1 mouse cellular context compared by ENCODE assay signal in the genomic region with DNA sequence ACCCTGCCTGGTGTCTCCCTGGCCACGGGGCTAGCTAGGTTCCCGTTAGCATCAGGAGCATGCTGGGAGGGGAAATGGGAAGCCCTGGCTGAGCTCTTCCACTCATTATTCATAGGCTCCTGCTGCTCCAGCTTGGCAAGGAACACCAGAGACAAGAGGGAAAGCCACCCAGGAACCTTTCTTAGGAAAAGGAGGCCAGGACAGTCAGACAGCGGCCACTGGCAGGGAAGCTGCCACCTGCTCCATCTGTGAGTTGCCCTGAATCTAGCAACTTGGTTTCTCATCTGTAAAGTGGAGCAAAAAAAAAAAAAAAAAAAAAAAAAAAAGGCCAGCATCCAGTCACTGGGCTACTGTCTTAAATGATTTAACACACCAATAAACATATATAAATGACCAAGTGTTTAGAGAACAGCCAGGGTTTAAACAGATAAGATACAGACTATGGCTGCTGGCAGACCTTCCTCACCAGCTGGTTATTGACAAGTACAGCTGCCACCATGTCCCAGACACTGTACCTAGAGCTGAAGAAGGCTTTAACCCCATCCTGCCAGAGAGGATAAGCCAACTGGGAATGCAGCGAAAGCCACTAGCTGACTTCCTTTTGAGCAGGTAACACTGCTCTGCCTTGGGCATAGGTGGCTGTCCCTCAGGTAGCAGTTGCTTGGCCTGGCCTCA.
TF ChIP-seq lines count a peak whose summit lies in the region.

No protein-coding gene starts in this region.

TF ChIP-seq in MEL, 35 proteins besides CTCF, POLR2A, EP300 and RAD21 (continued from another document):
- no peak for TF ChIP-seq JUND (IDR thresholded peaks at IDR 0.05; ENCODE audit: low read depth, low read length)
- no peak for TF ChIP-seq E2F4 (IDR thresholded peaks at IDR 0.05; ENCODE audit: borderline replicate concordance, low read depth, low read length)
- no peak for TF ChIP-seq NELFE (IDR thresholded peaks at IDR 0.05; ENCODE audit: low read depth, low read length)
